Mouse (Mus musculus): Measurements from ENCODE around the gene Ldb1. TPM values are rescaled to one million over a fixed set of nuclear protein-coding genes. Genes with fewer than 3 reads are reported as not detected.

Ldb1 gene
- total and polyA plus RNA-seq, 3 experiments = 68.6 to 405 (median 145) TPM

DNA sequence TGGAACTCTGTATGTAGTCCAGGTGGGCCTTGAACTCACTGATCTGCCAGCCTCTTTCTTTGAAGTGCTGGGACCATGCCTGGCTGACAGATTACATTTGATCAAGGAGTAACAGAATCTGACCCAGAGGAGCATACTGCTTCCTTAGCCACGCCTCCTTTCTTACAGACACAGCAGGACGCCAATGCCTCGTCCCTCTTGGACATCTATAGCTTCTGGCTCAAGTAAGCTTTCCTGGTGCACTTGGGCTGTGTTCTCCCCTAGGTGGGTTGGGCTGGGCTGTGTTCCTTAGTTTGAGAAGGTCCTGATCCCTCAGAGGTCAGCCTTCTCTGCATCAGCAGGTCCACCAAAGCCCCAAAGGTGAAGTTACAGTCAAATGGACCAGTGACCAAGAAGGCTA lies 33.5 kb upstream of the Ldb1 start:
- no peak for DNase-seq (ENCODE audit: low spot score)
- Histone ChIP-seq H3K4me1 (ENCODE audit: insufficient read depth, low read depth, low read length) (peaks cover 44% of the 10 kb centered on the region), H3K4me3 (ENCODE audit: low read depth, low read length) (peak overlapping the region; percentile 5; the same call in 1 of the 2 replicates), H3K36me3 (replicated peaks) (peaks cover 77% of the 10 kb centered on the region), H3K27me3 (ENCODE audit: insufficient read depth, low read length) (no peaks in the 10 kb centered on the region), H3K9me3 (replicated peaks) (no peaks in the 10 kb centered on the region)
- no peak for ATAC-seq (ENCODE audit: extremely low read depth, insufficient number of reproducible peaks, low FRiP score, poor library complexity, severe bottlenecking)
- TF ChIP-seq GATA2 (IDR thresholded peaks at IDR 0.05; ENCODE audit: borderline replicate concordance, low read depth, low read length) (no peak), CTCF (IDR thresholded peaks at IDR 0.05; ENCODE audit: low read depth, low read length) (no peak), POLR2AphosphoS5 (IDR thresholded peaks at IDR 0.05; ENCODE audit: insufficient replicate concordance, low read depth, low read length) (no peak), GATA1 (IDR thresholded peaks at IDR 0.05; ENCODE audit: borderline replicate concordance, low read length) (no peak), TAL1 (conservative IDR thresholded peaks at IDR 0.05; ENCODE audit: low read depth, low read length) (no peak)

DNA sequence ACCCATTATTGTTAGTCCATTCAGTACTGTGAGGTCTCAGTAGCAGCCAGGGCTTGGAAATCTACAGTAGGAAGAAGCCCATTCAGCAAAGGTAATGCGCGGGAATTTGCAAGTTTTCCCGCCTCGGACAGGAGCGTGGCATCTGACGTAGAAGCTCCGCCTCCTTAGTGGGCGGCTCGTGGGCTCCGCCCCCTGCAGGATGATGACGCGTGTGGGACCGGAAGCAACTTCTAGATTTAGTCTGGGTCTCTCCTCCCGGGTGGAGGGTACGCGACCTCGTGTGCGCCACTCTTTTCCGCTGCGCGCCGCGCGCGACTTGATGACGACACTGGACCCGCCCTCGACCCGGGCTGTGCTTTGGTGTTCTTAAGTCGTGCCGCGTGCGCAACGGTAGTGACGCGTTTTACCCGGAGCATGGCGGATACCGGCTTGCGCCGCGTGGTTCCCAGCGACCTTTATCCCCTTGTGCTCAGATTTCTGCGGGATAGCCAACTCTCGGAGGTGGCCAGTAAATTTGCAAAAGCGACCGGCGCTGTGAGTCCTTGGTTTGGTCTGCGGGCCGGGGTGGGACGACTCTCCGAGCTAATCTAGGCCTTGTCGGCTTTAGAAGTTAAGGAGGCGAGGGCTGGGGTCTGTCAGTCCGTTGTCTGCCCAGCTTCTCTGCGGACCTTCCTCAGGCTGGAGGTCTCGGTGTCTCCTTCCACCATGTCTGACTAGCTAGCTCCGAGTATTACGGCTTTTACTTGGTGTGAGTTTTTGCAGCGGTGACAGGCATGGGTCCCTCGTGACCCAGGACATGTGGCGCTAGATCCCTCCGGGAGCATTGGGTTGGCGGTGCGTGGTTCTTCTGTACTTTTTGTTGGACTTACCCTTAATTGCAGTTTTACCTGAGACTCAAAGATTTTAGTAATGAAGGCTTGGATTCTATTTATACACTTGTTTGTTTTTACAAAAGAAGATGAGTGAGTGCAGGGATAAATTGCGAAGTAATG lies 30.9 kb upstream of the Ldb1 start, which contains the start of gene Nolc1:
Gene Nolc1 (plus strand): TSS at position 248 of the 992 bp plus-strand sequence.
- peak; percentile 91 for ATAC-seq (ENCODE audit: extremely low read depth, insufficient number of reproducible peaks, low FRiP score, poor library complexity, severe bottlenecking)
- Histone ChIP-seq H3K27me3 (ENCODE audit: insufficient read depth, low read length) (no peaks in the 10 kb centered on the region), H3K4me3 (ENCODE audit: low read depth, low read length) (peak within 1 kb of the TSS; percentile 91), H3K4me1 (ENCODE audit: insufficient read depth, low read depth, low read length) (peaks cover 48% of the 10 kb centered on the region), H3K9me3 (replicated peaks) (no peaks in the 10 kb centered on the region), H3K36me3 (replicated peaks) (peaks cover 77% of the 10 kb centered on the region)
- peak; percentile 92 for DNase-seq (ENCODE audit: low spot score)
- TF ChIP-seq CTCF (IDR thresholded peaks at IDR 0.05; ENCODE audit: low read depth, low read length) (no peak), POLR2AphosphoS5 (IDR thresholded peaks at IDR 0.05; ENCODE audit: insufficient replicate concordance, low read depth, low read length) (peak; percentile 72; the same call in 1 of the 2 replicates)

DNA sequence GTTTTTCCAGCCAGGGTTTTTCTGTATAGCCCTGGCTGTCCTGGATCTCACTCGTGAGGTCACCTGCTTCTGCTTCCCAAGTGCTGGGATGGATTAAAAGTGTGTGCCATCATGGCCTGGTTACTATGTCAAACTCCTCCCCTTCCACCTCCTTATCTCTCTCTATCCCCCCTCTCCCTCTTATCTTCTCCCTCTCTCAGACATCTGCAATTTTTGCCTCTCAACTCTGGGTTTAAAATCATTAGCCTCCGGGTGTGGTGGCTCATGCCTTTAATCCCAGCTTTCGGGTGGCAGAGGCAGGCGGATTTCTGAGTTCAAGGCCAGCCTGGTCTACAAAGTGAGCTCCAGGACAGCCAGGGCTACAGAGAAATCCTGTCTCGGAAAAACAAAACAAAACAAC lies 29.3 kb upstream of the Ldb1 start:
- no peak overlapping the region for H3K4me3 ChIP-seq (ENCODE audit: low read depth, low read length)
- no peak for DNase-seq (ENCODE audit: low spot score)
- H3K4me1 ChIP-seq (ENCODE audit: insufficient read depth, low read depth, low read length) = peaks cover 49% of the 10 kb centered on the region
- no peaks in the 10 kb centered on the region for H3K27me3 ChIP-seq (ENCODE audit: insufficient read depth, low read length)
- no peaks in the 10 kb centered on the region for H3K9me3 ChIP-seq (replicated peaks)
- TF ChIP-seq POLR2AphosphoS5 (IDR thresholded peaks at IDR 0.05; ENCODE audit: insufficient replicate concordance, low read depth, low read length) = no peak
- TF ChIP-seq GATA1 (IDR thresholded peaks at IDR 0.05; ENCODE audit: borderline replicate concordance, low read length) = no peak
- no peak for TF ChIP-seq CTCF (IDR thresholded peaks at IDR 0.05; ENCODE audit: low read depth, low read length)
- no peak for TF ChIP-seq TAL1 (conservative IDR thresholded peaks at IDR 0.05; ENCODE audit: low read depth, low read length)
- no peak for TF ChIP-seq GATA2 (IDR thresholded peaks at IDR 0.05; ENCODE audit: borderline replicate concordance, low read depth, low read length)
- peaks cover 76% of the 10 kb centered on the region for H3K36me3 ChIP-seq (replicated peaks)
- ATAC-seq (ENCODE audit: extremely low read depth, insufficient number of reproducible peaks, low FRiP score, poor library complexity, severe bottlenecking) = no peak

DNA sequence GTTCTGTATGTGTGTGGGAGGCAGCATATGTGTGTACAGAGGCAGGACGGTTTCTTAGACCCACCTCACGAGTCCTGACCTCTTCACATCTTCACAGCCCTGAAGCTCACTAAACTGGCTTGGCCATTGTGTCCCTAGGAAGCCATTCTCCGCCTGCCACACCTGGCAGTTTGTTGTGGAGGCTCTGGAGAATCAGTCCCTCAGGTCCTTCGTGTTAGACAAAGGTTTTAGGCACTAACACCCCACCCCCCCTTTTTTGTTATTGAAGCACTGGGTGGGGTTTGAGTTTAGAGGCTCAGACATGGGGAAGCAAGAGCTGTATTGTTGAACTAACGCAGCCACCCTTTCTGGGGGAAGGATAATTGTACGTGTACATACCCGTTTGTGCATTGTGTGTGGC lies 28.3 kb upstream of the Ldb1 start:
- Histone ChIP-seq H3K4me1 (ENCODE audit: insufficient read depth, low read depth, low read length) (peaks cover 42% of the 10 kb centered on the region), H3K4me3 (ENCODE audit: low read depth, low read length) (no peak overlapping the region), H3K27me3 (ENCODE audit: insufficient read depth, low read length) (no peaks in the 10 kb centered on the region), H3K36me3 (replicated peaks) (peaks cover 76% of the 10 kb centered on the region), H3K9me3 (replicated peaks) (no peaks in the 10 kb centered on the region)
- ATAC-seq (ENCODE audit: extremely low read depth, insufficient number of reproducible peaks, low FRiP score, poor library complexity, severe bottlenecking) = no peak
- TF ChIP-seq GATA2 (IDR thresholded peaks at IDR 0.05; ENCODE audit: borderline replicate concordance, low read depth, low read length) (no peak), CTCF (IDR thresholded peaks at IDR 0.05; ENCODE audit: low read depth, low read length) (no peak), POLR2AphosphoS5 (IDR thresholded peaks at IDR 0.05; ENCODE audit: insufficient replicate concordance, low read depth, low read length) (no peak), TAL1 (conservative IDR thresholded peaks at IDR 0.05; ENCODE audit: low read depth, low read length) (no peak)
- DNase-seq (ENCODE audit: low spot score) = no peak

DNA sequence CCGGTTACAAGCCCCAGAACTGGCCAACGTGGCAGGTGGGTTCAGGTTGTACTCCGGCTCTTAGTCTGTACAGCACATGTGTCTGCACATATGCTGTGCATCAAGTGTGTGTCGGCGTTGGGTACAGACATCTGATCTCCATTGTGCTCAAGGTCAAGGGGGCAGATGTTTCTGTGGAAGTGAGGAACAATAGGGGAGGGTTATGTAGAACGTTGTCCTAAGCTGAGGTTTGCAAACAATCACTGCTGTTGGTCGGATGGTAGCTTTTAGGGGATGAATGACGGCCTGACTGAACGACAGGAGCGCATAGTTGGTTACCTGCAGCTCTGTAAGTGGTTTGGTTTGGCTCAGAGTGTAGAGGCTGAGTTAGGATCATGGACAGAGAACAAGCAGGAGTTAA lies 23.0 kb upstream of the Ldb1 start:
- peaks cover 47% of the 10 kb centered on the region for H3K4me1 ChIP-seq (ENCODE audit: insufficient read depth, low read depth, low read length)
- H3K36me3 ChIP-seq (replicated peaks) = peaks cover 99% of the 10 kb centered on the region
- no peak for ATAC-seq (ENCODE audit: extremely low read depth, insufficient number of reproducible peaks, low FRiP score, poor library complexity, severe bottlenecking)
- no peaks in the 10 kb centered on the region for H3K27me3 ChIP-seq (ENCODE audit: insufficient read depth, low read length)
- H3K4me3 ChIP-seq (ENCODE audit: low read depth, low read length) = no peak overlapping the region
- no peak for TF ChIP-seq GATA2 (IDR thresholded peaks at IDR 0.05; ENCODE audit: borderline replicate concordance, low read depth, low read length)
- TF ChIP-seq CTCF (IDR thresholded peaks at IDR 0.05; ENCODE audit: low read depth, low read length) = no peak
- no peak for TF ChIP-seq GATA1 (IDR thresholded peaks at IDR 0.05; ENCODE audit: borderline replicate concordance, low read length)
- no peak for TF ChIP-seq POLR2AphosphoS5 (IDR thresholded peaks at IDR 0.05; ENCODE audit: insufficient replicate concordance, low read depth, low read length)
- no peak for DNase-seq (ENCODE audit: low spot score)
- no peaks in the 10 kb centered on the region for H3K9me3 ChIP-seq (replicated peaks)

DNA sequence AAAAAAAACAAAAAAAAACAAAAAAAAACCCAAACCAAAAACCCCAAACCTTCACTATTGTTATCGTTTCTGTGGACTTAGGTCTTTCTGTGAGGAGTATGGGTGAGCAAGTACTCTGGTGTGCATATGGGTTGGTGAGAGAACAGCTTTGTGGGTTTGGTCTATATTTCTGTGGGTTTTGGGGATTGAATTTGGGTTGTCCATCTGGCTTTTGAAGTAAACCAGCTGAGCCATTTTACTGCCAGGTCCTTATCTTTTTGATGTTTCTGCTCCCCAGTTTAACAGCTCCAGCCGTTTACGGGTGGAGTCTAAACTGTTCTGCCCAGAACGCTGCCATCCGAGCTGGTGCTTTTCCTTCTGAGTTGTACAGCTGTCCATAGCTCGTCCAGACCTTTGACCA lies 15.8 kb upstream of the Ldb1 start:
- H3K4me1 ChIP-seq (ENCODE audit: insufficient read depth, low read depth, low read length) = peaks cover 68% of the 10 kb centered on the region
- H3K27me3 ChIP-seq (ENCODE audit: insufficient read depth, low read length) = no peaks in the 10 kb centered on the region; the same call in 1 of the 2 replicates
- TF ChIP-seq TAL1 (conservative IDR thresholded peaks at IDR 0.05; ENCODE audit: low read depth, low read length) (no peak; the same call in 1 of the 2 replicates), POLR2AphosphoS5 (IDR thresholded peaks at IDR 0.05; ENCODE audit: insufficient replicate concordance, low read depth, low read length) (no peak), CTCF (IDR thresholded peaks at IDR 0.05; ENCODE audit: low read depth, low read length) (no peak), GATA1 (IDR thresholded peaks at IDR 0.05; ENCODE audit: borderline replicate concordance, low read length) (no peak), GATA2 (IDR thresholded peaks at IDR 0.05; ENCODE audit: borderline replicate concordance, low read depth, low read length) (no peak)
- peaks cover 3% of the 10 kb centered on the region; the same call in 1 of the 2 replicates for H3K9me3 ChIP-seq (replicated peaks)
- ATAC-seq (ENCODE audit: extremely low read depth, insufficient number of reproducible peaks, low FRiP score, poor library complexity, severe bottlenecking) (0 out of 2 replicates have a peak, but pooled peaks have one; percentile 3), DNase-seq (ENCODE audit: low spot score) (peak; percentile 51)
- no peak overlapping the region; the same call in 1 of the 2 replicates for H3K4me3 ChIP-seq (ENCODE audit: low read depth, low read length)
- H3K36me3 ChIP-seq (replicated peaks) = peaks cover 69% of the 10 kb centered on the region
